Mouse (Mus musculus): ENCODE results near the gene Brd2. TPM values are rescaled to one million over a fixed set of nuclear protein-coding genes. Genes with fewer than 3 reads are reported as not detected.
"Not testable (repeated sequence)": the region's sequence is repeated elsewhere in the genome, so short reads cannot be mapped to it uniquely, and the experiment has no call there.

The Brd2 gene
- 100 to 1,000 TPM; 213 to 224 TPM for total RNA-seq (2021)
- long read RNA-seq, experiment 1, partial matches to known transcripts: 16 of 60 reads
- long read RNA-seq, experiment 1, other reads (novel, unspliced or antisense): 44 of 60 reads
- long read RNA-seq, experiment 2, partial matches to known transcripts: 8 of 29 reads
- long read RNA-seq, experiment 2, other reads (novel, unspliced or antisense): 21 of 29 reads

- DNase-seq: peak; percentile 98 to 99
Measured at GRCm38 (mm10) chr17:34122188-34122984, at the start of gene Brd2. Gene Brd2 (minus strand): TSS chr17:34122634.

- DNase-seq: peak; percentile 81 to 83
Measured at GRCm38 (mm10) chr17:34170877-34171498, 48.6 kb upstream of the Brd2 start.

GRCm38 (mm10) chr17:34170487-34170876, 48.0 kb upstream of the Brd2 start:
- no peak for DNase-seq

- peak; percentile 34 to 56 for DNase-seq
Measured at GRCm38 (mm10) chr17:34169279-34169678, 46.8 kb upstream of the Brd2 start.

- no peak for DNase-seq
Measured at GRCm38 (mm10) chr17:34165033-34165730, 42.7 kb upstream of the Brd2 start.

- DNase-seq: peak; percentile 28 to 49
Measured at GRCm38 (mm10) chr17:34164202-34164895, 41.9 kb upstream of the Brd2 start.

- no peak for DNase-seq
Measured at GRCm38 (mm10) chr17:34155534-34155933, 33.1 kb upstream of the Brd2 start.

GRCm38 (mm10) chr17:34152923-34153322, 30.5 kb upstream of the Brd2 start, which contains the start of gene H2-DMb1:
Gene H2-DMb1 (plus strand): TSS chr17:34153072.
- DNase-seq: peak; percentile 23 to 51

GRCm38 (mm10) chr17:34144960-34145371, 22.5 kb upstream of the Brd2 start:
- no peak for DNase-seq

GRCm38 (mm10) chr17:34144221-34144620, 21.8 kb upstream of the Brd2 start:
- not testable (repeated sequence) for DNase-seq

GRCm38 (mm10) chr17:34143461-34143860, 21.0 kb upstream of the Brd2 start:
- DNase-seq: no peak

GRCm38 (mm10) chr17:34143033-34143432, 20.6 kb upstream of the Brd2 start, which contains the start of gene H2-DMb2:
Gene H2-DMb2 (plus strand): TSS chr17:34143307.
- peak; percentile 10 to 70 for DNase-seq

GRCm38 (mm10) chr17:34142456-34143010, 20.1 kb upstream of the Brd2 start:
- no peak for DNase-seq

- no peak for DNase-seq
Measured at GRCm38 (mm10) chr17:34141448-34141847, 19.0 kb upstream of the Brd2 start.

- DNase-seq: no peak
Measured at GRCm38 (mm10) chr17:34140240-34140639, 17.8 kb upstream of the Brd2 start.

- peak; percentile 46 to 47 for DNase-seq
Measured at GRCm38 (mm10) chr17:34139416-34139815, 17.0 kb upstream of the Brd2 start.

GRCm38 (mm10) chr17:34138655-34139054, 16.2 kb upstream of the Brd2 start:
- no peak for DNase-seq

GRCm38 (mm10) chr17:34137601-34138000, 15.2 kb upstream of the Brd2 start:
- DNase-seq: no peak

GRCm38 (mm10) chr17:34135297-34136224, 13.1 kb upstream of the Brd2 start:
- DNase-seq: peak; percentile 98 to 99

GRCm38 (mm10) chr17:34134451-34134850, 12.0 kb upstream of the Brd2 start:
- no peak for DNase-seq

Data from adrenal gland, postnatal 36 days (tissue).